Mouse (Mus musculus): ENCODE data around the gene Kcnq1. TPM values are rescaled to one million over a fixed set of nuclear protein-coding genes. Genes with fewer than 3 reads are reported as not detected.
A peak's percentile ranks its signal among the peaks of the same experiment; 100 is the strongest.

Kcnq1 gene
- total RNA-seq, 4 experiments from 2014 or later: 0.20 to 0.48 (median 0.34) TPM

GRCm38 (mm10) chr7:143408615-143409021 lies 302.5 kb downstream of the Kcnq1 start:
- DNase-seq (ENCODE audit: low spot score in 2 of 2): peak; percentile 32 to 59

- DNase-seq (ENCODE audit: low spot score in 2 of 2): no peak
Observed at GRCm38 (mm10) chr7:143412606-143413005, 306.4 kb downstream of the Kcnq1 start.

DNA sequence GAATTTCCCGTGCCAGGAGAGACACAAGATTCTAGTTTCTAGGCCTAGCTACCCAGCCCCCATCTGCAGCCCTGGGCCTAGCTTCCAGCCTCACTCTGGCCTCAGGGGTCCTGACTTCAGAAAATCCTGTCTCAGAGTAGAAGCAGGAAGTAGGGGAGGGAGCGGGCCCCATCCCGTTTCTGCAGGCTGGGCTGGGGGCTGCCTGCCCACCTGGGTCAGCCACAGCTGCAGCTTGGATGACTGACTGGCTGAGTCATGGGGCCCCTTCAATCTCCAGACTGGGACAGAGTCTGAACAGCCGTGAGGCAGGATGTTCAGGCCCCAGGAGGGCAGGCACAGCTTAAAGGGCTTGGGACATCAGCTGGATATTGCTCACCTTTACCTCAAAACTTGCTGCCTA lies 308.9 kb downstream of the Kcnq1 start:
- no peak for DNase-seq (ENCODE audit: low spot score in 2 of 2)

DNA sequence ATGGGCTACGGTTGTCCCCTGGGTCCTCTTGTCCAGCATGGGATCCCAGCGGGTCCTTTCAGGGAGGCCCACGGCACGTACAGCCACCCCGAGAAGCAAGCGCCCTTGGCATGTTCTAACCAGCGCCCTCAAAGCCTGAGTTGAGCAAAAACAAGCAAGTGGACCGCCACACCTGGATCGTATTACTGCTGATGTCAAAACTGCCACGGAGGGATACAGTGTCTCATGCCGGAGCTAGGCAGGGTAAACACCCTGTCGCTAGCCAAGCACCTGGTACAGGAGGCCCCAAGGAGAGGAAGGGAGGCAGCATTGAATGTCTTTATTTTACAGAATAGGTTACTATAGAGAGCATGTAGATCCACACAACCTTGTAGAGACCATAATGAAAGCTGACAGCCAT lies 310.2 kb downstream of the Kcnq1 start:
- DNase-seq (ENCODE audit: low spot score in 2 of 2): peak; percentile 39 to 55

DNA sequence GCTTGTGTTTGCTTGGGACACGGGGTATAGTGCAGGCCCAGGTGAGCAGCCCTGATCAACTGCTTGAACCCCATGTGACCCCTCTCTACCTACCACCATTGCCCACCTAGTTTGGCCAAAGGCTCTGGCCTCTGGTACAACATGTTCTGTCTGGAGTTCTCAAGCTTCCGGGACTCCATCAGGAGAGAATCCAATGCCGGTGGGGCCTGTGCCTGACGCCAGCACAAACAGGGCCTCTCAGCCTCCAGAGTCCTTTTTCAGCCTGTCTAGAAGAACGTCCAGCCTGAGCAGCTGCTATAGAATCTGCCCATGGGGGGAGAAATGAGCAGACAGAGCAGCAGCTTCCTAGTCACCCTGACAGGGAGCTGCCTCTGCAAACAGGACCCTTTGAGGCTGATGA lies 311.7 kb downstream of the Kcnq1 start:
- no peak for DNase-seq (ENCODE audit: low spot score in 2 of 2)

DNA sequence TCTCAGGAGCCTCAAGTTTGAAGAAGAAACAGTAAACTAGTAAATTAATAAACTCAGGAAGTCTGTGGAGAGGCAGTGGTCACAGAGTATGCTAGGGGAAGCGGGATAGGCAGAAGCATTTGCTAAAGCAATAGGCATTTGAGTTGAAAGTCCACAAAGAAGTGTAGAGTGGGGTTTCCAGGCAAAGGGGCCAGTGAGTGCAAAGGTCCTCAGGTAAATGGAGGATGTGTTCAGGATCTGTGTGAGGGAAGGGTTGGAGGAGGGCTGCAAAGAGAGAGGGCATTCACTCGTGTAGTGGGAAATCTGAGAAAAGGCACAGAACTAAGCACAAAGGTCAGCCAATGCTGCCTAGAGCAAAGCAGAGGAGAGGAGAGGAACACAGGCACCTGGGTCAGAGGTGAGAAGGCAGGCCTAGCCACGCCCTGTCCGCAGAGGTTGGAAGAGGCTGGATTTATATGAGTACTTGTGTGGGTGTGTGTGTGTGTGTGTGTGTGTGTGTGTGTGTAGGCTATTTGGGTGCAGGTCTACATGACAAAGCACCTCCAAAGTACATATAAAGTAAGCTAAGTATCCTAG lies 313.5 kb downstream of the Kcnq1 start:
- no peak for DNase-seq (ENCODE audit: low spot score in 2 of 2)

DNA sequence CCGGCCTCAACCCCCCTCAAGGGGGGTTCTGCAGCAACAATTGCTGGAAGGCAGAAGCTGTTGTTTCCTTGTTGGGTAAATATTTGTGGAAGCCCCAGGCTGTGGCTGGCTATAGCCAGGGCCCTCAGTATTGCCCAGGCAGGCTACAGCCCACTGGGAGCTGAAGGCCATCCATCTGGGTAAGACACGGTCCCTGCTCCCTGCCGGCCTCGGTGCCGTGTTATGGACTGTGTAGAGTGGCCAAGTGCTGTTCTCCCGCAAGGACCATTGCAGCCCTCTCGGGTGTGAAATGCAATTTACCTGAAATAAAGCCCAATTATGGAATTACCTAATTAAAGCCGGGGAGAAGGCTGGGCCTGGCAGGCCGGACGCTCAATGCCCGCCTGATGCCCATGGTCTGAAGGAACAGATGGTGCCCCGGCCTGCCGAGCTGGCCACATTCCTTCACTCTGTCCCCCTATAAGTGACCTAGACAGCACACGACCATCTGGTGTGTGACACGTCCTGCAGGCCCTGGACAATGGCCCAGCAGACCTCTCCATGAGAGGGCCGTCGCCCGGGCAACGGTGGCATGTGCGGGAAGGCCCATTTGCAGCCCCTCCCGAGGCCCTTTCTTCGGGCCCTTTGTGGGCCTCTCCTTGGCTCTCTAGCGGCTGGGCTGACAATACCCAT lies 322.1 kb downstream of the Kcnq1 start:
- DNase-seq (ENCODE audit: low spot score in 2 of 2): no peak

DNA sequence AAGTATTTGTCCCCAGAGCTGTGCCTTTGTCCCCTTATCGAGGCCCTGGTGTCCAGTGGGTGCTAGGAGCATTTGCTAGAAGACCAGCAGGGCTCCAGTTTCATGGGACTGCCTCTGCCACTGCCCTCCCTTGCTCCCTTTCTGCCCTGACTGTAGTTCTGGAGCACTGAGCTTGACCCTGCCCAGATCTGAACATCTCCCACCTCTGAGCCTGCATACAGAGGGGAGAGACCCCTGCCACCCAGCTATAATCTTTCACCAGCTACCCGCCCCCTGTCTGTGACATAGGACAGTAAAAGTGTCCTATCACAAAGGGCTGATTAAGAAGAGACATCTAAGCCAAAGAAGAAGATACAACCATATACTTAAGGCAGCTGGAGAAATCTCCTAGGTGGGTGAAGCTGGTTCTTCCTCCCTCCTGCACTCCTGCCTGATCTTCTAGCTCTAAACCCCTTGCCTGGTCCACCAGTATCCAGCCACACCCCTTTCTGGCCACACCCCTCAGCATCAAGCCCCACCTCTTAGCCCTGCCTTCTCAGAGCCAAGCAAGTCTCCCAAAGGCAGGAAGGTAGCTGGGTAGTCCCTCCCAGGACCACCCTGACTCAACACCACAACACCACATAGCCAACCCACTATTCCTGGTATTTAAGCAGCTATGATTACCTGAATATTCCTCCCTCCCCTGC lies 322.8 kb downstream of the Kcnq1 start:
- no peak for DNase-seq (ENCODE audit: low spot score in 2 of 2)

- no peak for DNase-seq (ENCODE audit: low spot score in 2 of 2)
Observed at GRCm38 (mm10) chr7:143432631-143433030, 326.5 kb downstream of the Kcnq1 start.

DNA sequence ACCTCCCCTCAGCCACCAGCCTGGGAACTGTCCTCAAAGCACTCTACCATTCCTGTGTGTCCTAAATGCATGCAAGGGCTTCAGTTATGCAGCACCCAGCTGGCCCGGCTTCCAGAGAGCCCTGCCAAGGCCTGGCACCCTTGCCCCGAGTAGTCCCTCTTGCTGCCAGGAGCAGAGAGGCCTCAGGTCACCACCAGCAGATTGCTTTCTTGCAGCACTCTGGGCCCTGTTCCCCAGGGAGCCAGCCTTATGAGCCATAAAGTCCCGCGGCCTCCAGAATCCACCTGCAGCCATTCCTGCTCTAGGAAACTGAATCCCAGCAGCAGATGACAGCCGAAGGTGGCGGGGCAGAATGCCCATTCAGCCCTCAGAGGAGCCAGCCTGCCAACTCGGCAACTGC lies 327.2 kb downstream of the Kcnq1 start:
- peak; percentile 71 to 85 for DNase-seq (ENCODE audit: low spot score in 2 of 2)

- DNase-seq (ENCODE audit: low spot score in 2 of 2): no peak
Observed at GRCm38 (mm10) chr7:143437231-143437893, 331.2 kb downstream of the Kcnq1 start.

- DNase-seq (ENCODE audit: low spot score in 2 of 2): no peak
Observed at GRCm38 (mm10) chr7:143437894-143438581, 331.9 kb downstream of the Kcnq1 start.

- no peak for DNase-seq (ENCODE audit: low spot score in 2 of 2)
Observed at GRCm38 (mm10) chr7:143438965-143439364, 332.8 kb downstream of the Kcnq1 start.

DNA sequence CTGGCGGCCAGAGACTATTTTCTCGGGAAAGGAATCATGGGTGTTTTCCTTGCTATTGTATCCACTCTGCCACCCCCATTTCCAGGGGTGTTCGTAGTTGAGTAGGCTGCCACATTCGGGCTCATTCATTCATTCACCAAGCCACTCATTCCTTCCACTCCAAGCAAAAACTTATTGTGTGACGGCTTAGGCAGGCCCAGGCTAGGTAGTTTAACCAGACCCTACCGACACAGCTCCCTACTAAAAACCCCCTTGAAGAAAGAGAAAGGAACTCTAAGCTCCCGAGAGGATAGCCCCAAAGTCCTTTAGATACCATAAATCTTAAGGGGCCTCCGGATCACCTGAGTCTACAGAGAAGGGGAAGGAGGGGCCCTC lies 338.4 kb downstream of the Kcnq1 start:
- no peak for DNase-seq (ENCODE audit: low spot score in 2 of 2)

GRCm38 (mm10) chr7:143444955-143445648 lies 338.9 kb downstream of the Kcnq1 start:
- DNase-seq (ENCODE audit: low spot score in 2 of 2): no peak

DNA sequence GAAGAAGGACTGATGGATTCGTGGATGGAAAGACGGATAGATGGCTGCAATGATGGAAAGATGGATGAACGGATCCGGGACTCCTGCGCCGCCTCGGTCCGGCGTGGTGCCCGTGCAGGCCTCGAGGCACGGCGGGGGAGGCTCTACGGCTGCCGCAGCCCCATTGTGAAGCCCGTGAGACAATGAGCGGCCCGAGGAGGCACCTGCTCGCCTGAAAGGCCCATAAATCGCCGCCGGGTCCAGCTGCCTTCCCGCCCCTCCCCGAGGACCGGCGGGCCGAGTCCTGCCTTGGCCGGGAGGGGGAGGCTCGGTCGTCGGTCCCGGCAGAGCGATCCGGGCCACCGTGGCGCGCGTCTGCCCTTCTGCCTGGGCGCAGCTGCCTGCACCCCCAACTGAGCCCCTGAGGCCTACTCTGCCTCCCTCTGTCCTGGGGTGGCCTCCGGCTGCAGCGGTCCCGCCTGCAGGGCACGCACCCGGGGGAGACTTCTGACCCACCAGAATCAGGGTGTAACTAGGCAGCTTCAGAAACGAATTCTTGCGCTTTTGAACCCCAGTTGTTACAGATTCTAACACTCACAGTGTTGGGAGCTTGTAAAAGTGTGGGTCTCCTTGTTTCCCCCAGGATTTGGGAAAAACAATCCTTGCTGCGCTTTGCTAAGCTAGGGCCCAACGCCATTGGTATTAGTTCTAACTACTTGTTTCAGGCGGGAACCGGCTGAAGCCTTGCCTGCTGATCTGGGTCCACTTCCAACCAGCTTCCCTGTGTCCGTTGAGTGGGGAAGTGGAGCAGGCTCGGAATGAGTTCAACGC lies 339.7 kb downstream of the Kcnq1 start:
- DNase-seq (ENCODE audit: low spot score in 2 of 2): no peak

DNA sequence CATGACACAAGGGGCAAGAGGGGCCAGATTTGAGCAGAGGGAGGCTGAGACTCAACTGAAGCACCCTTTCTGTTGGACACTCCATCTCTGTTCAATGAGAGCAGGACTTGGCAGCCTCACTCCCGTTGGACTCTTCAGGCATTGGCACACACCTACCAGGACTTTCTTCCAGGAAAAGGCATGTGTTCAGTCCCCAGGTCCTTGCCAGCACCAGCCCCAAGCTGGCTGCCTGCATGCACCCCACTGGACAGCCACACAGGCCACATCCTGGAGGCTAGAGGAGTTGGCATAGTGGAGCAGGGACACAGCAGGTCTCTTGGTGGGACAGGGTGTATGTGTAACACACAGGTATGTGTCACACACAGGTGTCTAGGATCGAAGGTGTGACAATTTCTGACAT lies 341.0 kb downstream of the Kcnq1 start:
- DNase-seq (ENCODE audit: low spot score in 2 of 2): peak in 1 of 2 experiments; percentile 40

GRCm38 (mm10) chr7:143458963-143459331 lies 352.8 kb downstream of the Kcnq1 start:
- no peak for DNase-seq (ENCODE audit: low spot score in 2 of 2)

DNA sequence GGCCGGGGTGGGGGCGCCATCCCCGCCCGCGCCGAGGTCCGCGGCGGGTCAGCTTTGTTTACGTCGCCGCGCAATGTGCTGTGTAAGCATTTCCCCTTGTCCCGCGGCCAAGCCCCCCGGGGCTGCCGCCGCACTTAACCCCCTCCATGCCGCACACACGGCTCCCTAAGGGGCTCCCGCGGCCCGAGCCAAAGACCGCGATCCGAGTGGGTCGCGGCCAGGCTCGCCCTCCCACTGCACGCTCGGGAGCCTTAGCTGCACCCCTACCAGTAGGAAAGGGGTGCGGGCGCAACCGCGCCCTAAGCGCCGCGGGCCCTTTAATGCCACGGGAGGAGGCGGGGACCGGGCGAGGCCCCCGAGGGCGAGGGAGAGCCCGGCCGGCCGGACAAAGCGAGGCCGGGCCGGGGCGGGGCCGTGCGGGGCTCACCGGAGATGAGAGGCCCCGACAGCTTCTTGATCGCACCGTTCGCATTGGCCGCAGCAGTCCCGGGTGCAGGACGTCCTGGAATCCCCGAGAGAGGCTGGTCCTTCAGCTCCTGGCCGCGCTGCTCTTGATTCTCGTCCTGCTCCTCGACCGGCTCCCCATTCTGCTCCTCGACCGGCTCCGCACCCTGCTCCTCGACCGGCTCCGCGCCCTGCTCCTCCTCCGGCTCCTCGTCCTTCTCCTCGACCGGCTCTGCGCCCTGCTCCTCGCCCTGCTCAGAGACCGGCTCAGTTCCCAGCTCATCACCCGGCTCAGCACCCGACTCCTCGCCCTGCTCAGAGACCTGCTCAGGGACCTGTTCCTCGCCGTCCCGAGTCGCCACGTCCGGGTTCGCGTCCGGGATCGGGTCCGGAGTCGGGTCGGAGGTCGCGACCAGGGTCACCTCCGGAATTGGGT lies 353.4 kb downstream of the Kcnq1 start:
- DNase-seq (ENCODE audit: low spot score in 2 of 2): peak; percentile 34 to 38
